Mouse (Mus musculus) kidney, postnatal 25 days (tissue): Measurements from ENCODE around the gene Asap3.

ENCODE experiments used
- DNase-seq, 2 experiments: peaks; one replicate each; pipeline ENCODE4 v3.0.0; 2021; ENCODE audit warnings: mixed read lengths in 2 of 2

Asap3 gene

DNA sequence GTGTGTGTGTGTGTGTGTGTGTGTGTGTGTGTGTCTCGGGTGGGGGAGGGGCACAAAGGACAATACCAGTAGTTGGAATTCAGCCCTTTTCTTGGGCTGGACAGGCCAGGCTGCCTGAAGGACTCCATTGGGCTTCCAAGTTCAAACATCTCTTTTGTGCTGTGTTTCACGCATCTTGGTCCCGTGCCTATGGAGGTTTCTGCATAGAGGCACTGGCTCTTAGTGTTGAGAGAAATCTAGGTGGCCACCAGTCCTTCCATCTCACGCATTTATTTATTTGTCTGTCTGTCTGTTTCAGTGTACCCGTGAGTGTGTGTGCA lies 18.0 kb downstream of the Asap3 start:
- no peak for DNase-seq

DNA sequence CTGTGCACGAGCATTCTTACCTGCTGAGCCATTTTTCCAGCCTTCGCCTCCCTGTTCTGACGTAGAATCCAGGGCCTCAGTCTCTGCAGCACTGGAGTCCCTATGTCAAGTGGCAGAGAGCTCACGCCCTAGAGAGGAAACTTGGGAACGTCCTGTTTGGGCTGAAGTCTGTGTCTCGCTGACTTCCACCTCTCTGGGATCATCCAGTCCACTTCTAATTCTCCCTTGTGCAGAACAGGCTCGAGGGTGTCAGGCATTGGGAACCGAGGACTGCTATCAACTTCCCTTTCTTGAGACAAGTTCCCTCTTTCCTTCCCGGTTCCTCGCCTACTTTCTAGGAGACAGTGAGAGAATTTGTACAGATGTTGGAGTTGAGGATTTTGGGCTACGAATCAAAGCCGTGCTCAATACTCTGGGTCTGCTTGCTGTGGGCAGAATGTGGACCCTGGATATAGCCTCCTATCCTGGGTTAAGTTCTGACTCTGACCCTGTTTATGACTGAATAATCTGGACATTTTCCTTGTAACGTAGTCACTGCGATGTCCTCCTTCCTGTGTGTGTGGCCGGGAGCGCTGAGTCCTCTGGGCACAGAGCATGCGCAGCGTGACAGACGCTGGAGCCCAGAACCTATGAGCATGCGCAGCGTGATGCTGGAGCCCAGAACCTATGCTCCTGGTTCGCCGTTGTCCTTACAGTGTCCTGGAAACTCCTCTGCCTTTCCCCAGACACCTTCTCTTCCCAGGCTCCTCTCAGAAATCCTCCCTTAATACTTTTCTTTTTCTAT lies 18.7 kb downstream of the Asap3 start:
- DNase-seq: no peak

DNA sequence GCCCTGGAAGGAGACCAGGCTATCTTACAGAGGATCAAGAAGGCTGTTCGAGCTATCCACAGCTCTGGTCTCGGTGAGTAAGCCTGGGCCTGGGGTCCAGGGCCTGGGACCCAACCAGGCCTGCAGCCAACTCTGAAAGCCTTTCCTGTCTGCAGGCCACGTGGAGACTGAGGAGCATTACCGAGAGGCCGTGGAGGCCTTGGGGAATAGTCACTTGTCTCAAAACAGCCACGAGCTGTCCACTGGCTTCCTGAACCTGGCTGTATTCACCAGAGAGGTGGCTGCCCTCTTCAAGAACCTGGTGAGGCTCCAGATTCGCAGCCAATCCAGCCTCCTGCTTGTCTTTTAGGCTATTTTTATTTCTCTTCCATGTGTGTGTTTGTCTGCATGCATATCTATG lies 21.2 kb downstream of the Asap3 start:
- DNase-seq: no peak

DNA sequence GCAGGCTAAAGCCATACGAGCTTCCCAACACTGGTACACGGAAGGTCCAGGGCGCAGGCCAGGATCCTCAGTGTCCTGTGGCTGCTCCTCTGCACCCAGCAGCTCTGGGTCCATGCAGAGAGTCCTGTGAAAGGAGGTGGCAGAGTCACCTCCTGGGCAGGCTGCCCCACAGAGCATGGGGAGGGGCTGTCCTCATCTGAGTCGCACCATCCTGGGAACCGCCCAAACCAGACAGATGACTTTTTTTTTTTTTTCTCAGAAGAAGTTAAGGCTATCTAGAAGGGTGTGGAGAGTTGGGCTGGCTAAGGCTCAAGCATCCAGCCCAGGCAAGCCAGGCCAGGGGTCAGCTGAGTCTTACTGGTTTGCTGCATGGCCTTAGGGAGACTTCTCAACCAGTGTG lies 22.5 kb downstream of the Asap3 start:
- no peak for DNase-seq

DNA sequence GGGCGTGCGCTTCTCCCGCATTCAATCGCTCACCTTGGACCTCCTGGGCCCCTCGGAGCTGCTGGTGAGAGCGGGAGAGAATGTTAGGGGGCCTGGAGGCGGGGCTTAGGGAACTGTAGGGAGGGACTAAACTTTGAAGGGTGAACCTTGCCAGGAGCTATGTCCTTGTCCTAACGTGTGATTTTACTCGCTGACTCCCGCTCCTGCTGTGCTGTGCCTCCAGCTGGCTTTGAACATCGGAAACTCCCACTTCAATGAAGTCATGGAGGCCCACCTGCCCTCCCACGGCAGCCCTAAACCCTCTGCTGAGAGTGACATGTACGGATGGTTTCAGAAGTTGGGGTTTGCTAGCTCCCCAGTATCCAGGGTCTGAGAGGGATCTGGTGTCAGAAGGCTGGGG lies 32.5 kb downstream of the Asap3 start:
- no peak for DNase-seq

DNA sequence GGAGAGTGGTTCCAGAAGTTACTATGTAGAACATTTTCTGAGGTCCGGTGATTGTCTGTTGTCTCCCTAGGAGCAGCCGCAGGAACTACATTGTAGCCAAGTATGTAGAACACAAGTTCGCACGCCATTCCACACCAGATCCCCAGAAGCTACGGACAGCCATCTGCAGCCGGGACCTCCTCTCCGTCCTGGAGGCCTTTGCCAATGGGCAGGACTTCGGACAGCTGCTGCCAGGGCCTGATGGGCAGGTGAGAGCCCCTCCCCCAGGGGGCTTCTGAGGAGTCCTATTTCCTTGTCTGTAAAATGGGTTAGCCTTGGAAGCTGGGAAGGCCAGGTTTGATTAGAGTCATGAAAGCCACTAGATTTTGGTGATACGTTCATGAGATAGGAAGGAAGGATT lies 32.9 kb downstream of the Asap3 start:
- no peak for DNase-seq

DNA sequence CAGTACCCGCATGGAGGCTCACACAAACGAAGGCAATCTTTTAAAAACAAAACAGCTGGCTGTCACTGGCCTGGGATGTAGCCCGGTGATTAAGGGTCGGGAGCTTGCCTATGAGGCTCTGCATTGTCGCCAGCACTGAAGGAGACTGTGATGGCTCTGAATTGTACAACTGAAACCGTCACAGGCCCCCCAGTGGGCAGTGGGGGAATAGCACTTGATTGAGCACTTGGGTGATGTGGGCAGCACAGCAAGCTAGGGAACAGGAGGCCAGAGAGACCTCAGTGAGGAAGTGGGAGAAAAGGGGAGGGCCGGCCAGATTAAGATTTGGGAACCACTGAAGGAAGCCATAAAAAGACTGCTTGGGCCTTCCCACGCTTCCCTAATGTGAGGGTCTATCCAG lies 33.5 kb downstream of the Asap3 start:
- peak; percentile 84 to 92 for DNase-seq

DNA sequence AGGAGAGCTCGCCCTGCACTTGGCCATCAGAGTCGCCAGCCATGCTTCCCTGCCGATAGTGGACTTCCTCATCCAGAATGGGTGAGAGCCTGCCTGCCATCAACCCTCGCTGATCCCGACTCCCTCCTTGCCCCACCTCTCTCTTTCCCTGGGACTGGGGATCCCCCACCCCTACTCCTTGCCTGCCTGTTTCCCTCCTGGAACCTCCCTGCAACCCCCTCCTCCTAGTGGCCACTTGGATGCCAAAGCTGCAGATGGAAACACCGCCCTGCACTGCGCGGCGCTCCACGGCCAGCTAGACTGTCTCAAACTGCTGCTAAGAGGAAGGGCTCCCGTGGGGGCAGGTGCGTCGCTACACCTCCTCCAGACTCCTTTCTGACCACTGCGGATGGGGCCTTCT lies 34.0 kb downstream of the Asap3 start:
- no peak for DNase-seq

DNA sequence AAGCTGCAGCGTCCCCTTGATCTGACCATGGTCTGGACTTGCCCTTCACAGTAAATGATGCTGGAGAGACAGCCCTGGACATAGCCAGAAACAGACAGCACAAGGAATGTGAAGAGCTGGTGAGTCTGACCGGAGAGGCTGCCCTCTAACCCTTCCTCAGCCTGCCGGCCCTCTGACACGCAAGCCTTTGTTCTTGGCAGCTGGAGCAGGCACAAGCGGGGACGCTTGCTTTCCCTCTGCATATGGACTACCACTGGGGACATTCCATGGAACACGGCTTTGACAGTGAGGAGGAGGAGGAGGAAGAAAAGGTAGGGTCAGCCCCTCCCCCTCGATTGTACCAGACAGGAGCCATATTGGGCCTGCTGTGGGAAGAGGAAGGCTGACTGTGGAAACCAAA lies 34.8 kb downstream of the Asap3 start:
- DNase-seq: no peak

DNA sequence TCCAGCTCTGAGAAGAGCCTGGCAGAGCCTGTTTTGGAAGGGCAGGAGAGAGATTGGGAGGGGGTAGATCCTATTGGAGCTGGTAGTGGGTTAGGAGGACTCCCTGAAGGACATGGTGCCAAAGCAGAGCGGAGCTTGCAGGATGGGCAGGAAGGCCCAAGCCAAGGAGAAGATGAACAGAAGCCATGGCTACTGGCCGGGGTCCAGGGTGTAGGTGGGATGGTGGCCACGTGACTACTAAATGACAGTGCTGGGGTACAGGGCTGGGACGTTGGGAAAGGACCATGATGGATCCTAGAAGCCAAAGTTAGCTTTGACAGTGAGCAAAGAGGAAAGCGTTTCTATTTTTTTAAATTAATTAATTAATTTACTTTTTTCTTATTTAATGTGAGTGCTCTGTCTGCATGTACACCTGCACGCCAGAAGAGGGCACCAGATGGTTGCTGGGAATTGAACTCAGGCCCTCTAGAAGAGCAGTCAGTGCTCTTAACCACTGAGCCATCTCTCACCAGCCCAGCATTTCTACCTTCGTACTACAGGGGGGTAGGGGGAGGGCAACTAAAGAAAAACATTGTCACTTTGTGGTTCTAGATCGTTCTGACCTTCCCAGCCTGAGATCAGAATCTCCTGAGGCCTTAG lies 36.0 kb downstream of the Asap3 start:
- DNase-seq: peak; percentile 52 to 60

DNA sequence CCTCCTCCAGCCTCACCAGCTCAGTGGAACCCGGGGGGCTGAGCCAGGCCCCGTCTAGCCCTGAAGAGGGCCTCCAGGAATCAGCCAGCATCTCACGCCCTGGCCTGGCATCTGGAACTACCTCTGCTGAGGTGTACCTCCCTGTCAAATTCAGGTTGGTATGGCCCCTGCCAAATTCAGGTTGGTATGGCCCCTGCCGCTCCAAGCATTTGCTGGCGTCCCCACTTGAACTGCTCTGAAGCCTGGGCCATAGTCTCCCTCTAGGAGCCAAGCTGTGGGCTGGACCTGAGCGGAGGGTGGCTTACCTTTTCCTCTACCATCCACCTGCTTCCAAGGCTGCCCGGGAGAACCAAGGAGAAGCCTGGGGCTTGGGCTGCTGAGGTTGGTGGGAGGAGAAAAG lies 36.6 kb downstream of the Asap3 start:
- DNase-seq: no peak

DNA sequence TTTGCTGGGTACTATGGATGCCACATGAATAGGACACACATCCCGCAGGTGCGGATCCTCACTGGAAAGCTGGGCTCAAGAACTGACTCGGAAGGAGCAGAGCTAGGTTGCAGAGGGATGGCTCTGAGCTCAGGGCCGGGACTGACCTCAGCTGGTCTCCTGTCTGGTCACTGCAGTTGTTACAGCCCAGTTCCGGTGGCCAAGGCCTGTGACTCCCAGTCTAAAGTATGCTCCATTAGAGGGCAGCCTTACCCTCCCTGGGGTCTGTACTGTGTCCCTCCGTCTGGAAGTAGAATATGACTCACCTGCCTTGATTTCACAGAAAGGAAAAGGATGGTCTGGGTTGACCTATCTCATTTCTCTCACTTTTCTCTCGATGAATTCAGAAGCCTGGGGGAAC lies 38.0 kb downstream of the Asap3 start:
- no peak for DNase-seq

DNA sequence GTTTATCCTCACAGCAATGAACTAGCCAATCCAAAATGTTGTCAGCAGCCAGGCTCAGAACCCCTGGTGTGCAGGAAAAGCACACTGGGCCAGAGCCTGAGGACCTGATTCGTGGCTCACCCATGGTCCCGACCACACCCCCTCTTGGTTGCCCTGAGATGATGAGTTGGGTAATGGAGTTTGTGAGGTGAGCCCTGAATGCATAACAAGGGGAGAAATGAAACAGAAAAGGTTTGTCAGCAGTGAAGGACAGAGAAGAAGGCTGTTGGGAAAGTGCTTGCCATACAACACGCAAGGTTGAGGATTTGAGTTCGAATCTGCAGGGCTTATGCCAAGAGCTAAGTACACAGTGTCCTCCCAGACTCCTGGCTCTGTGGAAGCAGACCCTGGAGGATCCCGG lies 39.5 kb downstream of the Asap3 start:
- no peak for DNase-seq

DNA sequence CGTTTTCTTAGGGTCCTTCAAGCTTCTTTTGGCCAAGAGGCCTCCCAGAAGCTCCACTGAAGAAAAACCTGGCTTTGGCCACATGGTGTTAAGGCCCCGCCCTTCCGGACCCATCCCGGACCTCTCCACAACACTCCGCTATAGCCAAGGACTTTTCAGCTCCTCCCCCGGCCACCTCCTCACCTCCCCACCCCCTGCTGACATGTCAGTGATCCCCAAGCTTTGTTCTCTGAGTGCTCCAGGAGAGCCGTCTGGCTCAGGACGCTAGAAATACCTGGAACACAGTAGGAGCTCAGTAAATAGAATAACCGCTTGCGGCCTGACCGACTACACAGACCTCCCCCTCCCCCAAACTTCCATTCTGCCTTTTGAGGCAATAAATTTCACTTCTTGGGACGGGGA lies 40.4 kb downstream of the Asap3 start:
- peak in 1 of 2 experiments; percentile 65 for DNase-seq

DNA sequence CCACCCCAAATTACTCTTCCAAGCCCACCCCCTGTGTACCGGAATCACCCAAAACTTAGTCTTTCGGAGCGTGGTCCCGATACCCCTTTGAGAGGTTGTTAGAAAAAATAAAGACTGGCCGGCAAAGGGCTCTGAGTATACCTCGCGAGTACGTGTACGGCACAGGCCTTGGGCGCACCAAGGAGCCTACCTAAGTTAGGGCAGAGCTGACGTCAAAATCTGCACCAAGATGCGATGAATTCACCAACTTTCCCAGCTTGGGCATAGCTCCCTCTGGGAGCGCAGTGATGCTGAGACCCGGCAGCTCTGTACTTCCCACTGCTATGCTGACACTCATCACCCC lies 41.2 kb downstream of the Asap3 start:
- DNase-seq: no peak

DNA sequence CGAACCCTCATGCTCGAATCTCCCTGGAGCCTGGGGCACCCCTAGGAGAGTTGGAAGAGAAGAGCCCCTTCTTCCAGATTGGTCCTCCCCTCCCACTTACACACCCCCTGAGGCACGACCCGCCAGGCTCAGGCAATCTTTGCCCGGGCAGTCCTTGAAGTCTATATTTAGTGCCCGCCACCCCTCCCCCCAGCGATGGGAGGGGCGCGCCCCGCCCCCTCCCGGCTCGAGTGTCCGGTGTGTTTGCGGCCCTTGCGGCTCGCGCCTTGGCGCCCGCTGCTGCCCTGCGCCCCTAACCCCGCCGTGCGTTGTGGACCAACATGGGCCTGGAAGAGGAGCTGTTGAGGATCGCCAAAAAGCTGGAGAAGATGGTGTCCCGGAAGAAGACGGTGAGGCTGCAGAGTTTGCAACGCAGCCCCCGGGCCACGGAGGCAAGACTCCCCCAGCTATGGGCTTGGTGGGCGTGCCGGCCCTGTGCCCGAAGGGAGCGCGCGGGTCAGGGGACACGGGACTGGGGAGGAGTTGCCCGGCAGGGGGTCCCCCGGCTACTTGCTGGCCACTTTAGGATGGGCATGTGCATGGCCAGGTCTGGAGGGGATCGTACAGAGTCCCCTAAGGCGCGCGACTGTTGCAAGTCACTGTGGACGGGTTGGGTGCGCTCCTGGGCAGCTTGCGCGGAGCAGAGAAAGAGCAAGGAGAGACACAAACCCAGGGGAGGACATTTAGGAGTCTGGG lies 41.7 kb downstream of the Asap3 start, which contains the start of gene Tcea3:
Tcea3 (plus strand) TSS at position 1 of the 735 bp plus-strand sequence.
- DNase-seq: peak; percentile 81 to 89

DNA sequence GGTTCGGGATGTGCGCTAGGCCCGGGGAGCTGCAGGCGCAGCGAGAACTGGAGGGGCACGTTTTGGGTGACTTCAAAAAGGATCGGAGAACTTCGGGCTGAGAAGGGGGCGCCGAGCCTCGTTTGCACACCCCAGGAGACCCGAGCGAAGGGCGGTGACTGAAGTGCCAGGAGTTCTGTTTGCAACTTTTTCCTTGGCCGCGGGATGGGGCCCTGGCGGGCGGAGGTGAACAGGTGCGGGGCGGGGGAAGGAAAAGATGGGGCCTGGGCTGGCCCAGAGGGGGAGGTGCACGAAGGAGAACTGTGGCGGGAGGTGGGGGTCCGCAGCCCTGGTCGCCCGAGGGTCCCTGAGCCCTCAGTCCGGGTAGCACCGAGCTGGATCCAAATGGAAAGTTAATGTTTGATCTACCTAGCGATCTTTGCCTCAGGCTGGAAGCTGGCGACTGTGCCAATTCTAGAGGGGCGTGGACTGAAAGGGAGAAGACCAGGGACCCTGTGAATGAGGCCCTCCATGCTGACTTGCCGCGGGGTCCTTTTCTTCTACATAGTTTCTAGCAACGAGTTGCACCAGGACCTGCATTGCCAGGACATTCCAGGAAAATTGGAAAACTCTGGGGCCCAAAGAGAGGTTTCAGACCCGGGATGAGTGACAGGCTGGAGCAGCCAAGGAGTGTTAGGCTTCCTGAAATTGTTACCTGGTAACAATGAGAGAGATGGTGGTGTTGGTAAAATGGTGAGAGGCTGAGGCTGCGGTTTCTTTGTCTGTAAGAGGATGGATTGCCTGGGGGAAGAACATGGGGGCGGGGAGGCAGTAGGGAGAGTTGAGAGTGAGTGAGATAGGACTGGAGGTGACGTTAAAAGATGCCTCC lies 42.5 kb downstream of the Asap3 start:
- DNase-seq: peak; percentile 76 to 86

DNA sequence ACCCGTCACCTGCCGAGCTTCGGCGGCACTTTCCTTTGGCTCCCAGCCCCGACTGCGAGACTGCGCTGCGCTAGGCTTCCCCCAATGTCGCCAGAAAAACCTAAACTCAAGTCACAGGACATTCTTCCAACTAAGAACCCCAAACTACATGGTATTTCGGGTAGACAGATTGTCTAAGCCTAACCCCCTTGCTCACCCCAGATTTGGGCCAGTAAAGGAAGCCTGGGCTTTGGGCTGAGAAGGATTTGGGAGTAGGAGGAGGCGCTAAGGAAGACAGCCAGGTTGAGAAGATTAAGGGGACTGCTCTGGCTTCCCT lies 43.1 kb downstream of the Asap3 start:
- no peak for DNase-seq

DNA sequence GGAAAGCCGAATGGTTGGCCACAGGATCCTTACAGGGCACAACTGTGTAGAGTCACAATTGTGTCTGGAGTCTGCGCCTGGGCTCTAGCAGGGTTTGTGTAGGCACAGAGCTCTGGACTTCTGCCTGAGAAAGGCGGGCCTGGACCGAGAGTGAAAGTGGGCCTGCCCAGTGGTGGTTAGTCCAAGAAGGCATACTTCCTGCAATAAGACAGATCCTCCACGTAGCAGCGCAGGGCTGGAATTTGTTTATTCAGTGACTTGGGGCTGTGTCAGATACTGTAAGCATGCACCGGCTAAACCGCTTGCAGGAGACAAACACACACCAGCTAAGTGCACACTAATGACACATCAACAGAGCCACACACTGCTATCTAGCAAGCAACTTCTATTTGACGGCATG lies 43.6 kb downstream of the Asap3 start:
- DNase-seq: peak; percentile 75 to 85

DNA sequence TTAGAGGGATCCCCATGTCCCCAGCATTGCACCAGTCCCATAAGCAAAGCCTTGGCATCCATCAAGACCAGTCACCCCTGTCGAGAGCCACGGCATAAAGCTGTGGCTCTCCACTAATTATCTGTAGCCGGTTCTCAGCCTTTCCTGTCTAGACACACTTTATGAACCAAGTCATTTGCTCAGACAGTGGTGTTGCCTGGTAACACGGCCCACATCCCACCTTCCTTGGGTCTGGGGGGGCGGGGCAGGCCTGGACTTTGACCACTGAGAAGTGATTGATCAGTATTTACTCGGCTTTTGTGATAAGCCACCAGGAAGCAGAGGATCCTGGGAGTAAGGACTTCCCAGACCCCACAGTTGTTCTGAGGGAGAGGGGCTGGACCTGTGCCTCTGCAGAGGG lies 49.8 kb downstream of the Asap3 start:
- DNase-seq: no peak

DNA sequence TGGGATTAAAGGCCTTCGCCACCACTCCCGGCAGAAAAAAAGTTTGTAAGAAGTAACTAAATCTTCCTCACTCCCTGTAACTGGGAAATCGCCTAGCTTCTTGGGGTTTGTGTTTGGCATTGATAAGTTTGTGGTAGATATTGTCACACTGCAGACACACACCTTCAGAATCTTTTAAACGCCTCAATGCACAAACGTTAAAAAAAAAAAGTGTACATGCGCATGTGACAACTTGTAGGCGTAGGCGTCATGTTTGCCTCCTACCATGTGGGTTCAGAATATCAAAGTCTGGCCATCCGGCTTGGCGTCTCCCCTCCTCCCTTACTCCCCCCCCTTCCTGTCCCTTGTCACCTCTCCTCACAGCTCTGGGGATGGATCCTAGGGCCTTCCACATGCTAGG lies 50.5 kb downstream of the Asap3 start:
- no peak for DNase-seq

DNA sequence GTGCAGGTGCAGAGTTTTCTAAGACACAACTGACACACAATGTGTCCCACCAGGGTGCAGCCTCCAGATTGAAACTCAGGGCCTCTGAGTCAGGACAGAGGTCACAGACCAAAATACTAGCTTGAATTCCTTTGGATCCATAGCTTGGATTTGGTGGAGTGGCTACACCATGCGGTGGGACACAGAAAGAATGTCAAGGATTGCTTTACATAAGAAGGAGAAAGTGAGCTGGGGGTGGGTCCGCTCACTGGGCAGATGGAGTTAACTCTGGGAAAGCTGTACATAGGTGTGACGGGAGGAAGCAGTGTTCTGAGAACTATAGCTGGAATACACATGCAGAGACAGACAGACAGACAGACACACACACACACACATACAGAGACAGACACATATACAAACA lies 53.8 kb downstream of the Asap3 start:
- no peak for DNase-seq

DNA sequence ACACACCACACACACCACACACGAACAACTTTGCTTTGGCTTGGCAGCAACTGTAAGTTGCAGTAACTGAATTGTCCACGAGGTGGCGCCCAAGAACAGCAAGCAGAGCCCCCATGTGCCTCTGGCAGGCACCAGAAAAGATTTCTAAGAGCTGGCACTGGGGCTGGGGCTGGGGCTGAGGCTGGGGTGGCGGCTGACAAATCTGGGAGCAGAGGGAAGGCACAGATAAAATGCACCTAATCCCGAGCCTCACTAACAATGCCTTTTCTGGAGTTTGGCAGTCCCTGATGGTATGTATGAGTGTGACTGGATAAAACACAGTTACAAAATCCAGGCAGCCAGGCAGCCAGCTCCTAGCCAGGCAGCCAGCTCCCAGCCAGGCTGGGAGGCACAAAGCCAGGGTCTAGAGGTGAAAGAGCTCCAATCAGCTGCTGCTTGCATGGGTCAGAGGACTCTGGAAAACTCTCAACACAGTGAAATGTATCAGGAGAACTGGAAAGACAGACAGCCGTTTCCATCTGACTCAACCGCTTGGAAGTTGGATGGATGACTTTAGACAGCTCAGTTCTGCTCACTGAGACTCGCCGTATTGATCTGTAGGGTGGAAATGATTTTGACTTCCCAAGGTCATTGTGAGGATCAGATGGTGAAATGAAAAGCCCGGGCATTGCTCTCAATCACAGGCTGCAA lies 54.5 kb downstream of the Asap3 start:
- DNase-seq: peak; percentile 90 to 92
